Mouse (Mus musculus): ENCODE measurements around the gene Adm2.

DNA sequence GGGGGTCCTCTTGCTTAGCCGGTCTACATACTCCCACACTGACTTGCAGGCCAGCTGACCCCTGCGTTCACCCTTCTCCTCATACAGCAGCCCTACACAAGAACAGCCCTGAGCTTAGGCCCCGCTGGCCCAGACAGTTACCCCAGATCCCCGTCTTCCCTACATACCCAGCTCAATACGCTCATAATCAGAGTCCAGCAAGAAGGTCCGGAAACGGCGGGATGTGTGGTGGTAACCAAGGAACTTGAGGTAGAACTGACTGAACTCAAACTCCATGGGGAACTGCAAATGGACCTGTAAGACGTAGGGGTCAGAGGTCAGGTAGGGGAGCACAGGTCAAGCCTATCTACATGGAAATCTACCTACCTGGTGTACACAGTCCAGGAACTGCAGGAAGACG, 28.7 kb upstream of the Adm2 start:
- TF ChIP-seq POLR2A (IDR thresholded peaks at IDR 0.05; ENCODE audit: control insufficient read depth, extremely low read depth, insufficient read depth, low read length, poor library complexity) (no peak), CTCF (IDR thresholded peaks at IDR 0.05; ENCODE audit: borderline replicate concordance, control insufficient read depth, extremely low read depth, insufficient read depth, low read length, poor library complexity) (no peak)
